Mouse (Mus musculus): ENCODE measurements around the gene Zfp362. TPM values are rescaled to one million over a fixed set of nuclear protein-coding genes. Genes with fewer than 3 reads are reported as not detected.

Zfp362 gene
- polyA plus RNA-seq, 1 experiment from 2014 or later: 44.0 TPM

DNA sequence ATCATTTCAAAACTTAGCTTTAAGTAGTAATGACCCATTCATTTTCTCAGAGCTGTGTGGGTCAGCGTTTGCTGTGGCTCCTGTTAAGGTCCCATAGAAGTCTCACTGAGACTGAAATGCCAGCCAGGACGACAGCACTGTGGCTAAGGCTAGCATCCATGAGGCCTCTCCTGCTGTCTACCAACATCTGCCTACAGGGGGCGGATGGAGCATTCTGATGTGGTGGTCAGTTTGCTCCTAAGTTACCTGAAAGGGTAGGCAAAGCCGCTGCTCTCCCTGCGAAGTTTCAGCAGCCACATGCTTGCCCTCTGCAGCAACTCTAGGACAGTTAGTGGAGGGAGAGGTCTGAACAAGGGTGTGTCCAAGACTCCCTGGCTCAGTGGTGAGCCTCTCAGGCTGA, 54.8 kb downstream of the Zfp362 start:
- 59% methylated on average over 5 of the region's 5 CpGs for WGBS
- no peak overlapping the region for H3K27ac ChIP-seq
- H3K9me3 ChIP-seq: no peaks in the 10 kb centered on the region
- no peak for ATAC-seq
- no peaks in the 10 kb centered on the region for H3K27me3 ChIP-seq
- H3K4me3 ChIP-seq (replicated peaks): no peak overlapping the region
- H3K4me1 ChIP-seq (replicated peaks): peaks cover 12% of the 10 kb centered on the region; the same call in 1 of the 2 replicates
- H3K9ac ChIP-seq (replicated peaks): no peak overlapping the region
- no peak overlapping the region for H3K4me2 ChIP-seq (replicated peaks)
- peaks cover 85% of the 10 kb centered on the region for H3K36me3 ChIP-seq

DNA sequence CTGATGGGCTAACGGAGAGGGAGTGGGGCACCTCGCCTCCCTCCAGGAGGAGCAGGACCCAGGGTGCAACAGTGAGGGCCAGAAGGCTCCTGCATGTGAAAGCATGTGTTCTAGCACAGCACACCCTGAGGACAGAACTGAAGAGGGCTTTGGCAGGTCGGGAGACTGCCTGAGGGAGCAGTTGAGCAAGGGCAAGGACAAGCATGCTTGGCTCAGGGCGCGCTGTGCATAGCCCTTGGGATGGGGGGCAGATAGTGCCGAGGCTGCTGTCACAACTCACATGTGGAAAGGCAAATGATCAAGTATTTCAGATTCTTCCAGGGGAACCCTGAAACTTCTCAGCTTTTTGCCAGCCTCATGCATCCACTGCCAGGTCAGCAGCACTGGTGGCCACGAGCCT, 57.5 kb downstream of the Zfp362 start:
- Histone ChIP-seq H3K4me3 (replicated peaks) (no peak overlapping the region), H3K27ac (0 out of 2 replicates have a peak overlapping the region, but pooled peaks have one; percentile 25), H3K9me3 (no peaks in the 10 kb centered on the region), H3K36me3 (peaks cover 100% of the 10 kb centered on the region), H3K4me2 (replicated peaks) (no peak overlapping the region), H3K9ac (replicated peaks) (no peak overlapping the region), H3K4me1 (replicated peaks) (no peaks in the 10 kb centered on the region; the same call in 1 of the 2 replicates), H3K27me3 (no peaks in the 10 kb centered on the region)
- no peak for ATAC-seq
- WGBS: 90% methylated on average over 7 of the region's 7 CpGs

DNA sequence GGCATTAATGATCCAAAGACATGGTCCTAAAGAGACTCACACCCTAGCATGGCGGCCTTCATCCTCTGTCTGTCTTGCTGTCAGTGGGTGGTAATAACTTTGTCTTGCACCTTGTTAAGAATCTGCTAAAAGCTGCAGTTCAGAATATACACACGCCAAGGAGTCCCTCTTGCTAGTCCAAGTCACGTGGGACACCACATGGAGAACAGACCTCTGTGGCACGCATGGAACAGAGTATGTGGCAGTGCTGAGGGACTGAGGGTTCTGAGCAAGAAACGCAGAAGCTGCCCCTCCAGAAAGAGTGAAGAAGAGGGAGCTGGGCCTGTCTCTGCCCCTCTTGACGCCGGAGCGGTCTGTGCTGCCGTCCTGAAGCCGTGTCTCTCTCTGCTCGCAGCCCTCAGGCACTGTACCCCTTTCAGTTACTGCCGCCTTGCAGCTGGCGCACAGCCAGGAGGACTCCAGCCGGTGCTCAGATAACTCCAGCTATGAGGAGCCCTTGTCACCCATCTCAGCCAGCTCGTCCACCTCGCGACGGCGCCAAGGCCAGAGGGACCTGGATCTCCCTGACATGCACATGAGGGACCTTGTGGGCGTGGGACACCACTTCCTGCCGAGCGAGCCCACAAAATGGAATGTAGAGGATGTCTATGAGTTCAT, 58.1 kb downstream of the Zfp362 start:
- H3K4me1 ChIP-seq (replicated peaks): peaks cover 2% of the 10 kb centered on the region
- no peaks in the 10 kb centered on the region for H3K9me3 ChIP-seq
- peaks cover 97% of the 10 kb centered on the region for H3K36me3 ChIP-seq
- H3K9ac ChIP-seq (replicated peaks): no peak overlapping the region
- no peak for ATAC-seq
- 80% methylated on average over 22 of the region's 22 CpGs for WGBS
- 0 out of 2 replicates have a peak overlapping the region, but pooled peaks have one; percentile 25 for H3K27ac ChIP-seq
- no peak overlapping the region for H3K4me2 ChIP-seq (replicated peaks)
- H3K4me3 ChIP-seq (replicated peaks): no peak overlapping the region
- H3K27me3 ChIP-seq: no peaks in the 10 kb centered on the region

DNA sequence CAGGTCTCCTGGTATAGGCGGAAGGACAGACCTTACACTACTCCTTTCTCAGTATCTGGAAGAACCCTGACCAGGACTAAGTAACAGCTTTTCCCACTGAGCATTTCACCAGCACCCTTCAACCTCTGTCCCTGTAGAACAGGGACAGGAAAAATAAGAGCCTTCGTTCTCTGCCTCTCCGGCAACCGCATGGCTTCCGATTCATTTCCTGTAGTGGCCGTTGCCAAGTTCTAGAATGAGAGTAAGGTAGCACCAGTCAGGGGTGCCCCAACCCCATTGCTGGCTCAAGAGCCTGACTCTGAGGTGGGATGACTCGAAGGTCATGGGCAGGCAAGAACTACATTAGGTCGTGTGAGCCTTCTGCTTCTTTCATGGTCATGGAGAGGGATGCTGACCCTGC, 60.7 kb downstream of the Zfp362 start:
- peaks cover 73% of the 10 kb centered on the region for H3K36me3 ChIP-seq
- 93% methylated on average over 8 of the region's 8 CpGs for WGBS
- peaks cover 24% of the 10 kb centered on the region for H3K4me1 ChIP-seq (replicated peaks)
- no peaks in the 10 kb centered on the region for H3K9me3 ChIP-seq
- ATAC-seq: no peak
- no peak overlapping the region for H3K4me2 ChIP-seq (replicated peaks)
- no peak overlapping the region for H3K9ac ChIP-seq (replicated peaks)
- H3K27me3 ChIP-seq: no peaks in the 10 kb centered on the region
- no peak overlapping the region for H3K4me3 ChIP-seq (replicated peaks)
- H3K27ac ChIP-seq: no peak overlapping the region

DNA sequence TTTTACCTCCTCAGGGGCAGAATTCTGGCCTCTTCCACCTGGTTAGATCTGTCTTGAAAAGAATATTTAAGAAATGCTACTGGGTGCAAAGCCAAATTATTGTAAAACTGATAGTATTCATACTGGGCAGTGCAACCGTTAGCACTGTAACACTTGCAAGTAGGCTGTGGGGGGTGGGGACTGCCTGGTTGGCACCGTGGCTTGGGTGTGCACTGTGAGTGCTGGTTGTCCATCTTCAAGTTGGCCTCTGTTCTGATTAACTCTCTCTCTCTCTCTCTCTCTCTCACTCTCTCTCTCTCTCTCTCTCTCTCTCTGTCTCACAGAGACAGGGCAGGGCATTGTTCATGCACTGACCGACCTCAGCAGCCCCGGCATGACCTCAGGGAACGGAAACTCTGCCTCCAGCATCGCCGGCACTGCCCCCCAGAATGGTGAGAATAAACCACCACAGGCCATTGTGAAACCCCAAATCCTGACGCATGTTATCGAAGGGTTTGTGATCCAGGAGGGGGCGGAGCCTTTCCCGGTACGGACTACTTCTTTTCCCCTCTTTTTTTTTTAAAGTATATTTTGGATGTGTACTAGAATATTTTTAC, 62.7 kb downstream of the Zfp362 start:
- peaks cover 53% of the 10 kb centered on the region for H3K36me3 ChIP-seq
- no peak overlapping the region for H3K4me2 ChIP-seq (replicated peaks)
- peak overlapping the region; percentile 17; the same call in 1 of the 2 replicates for H3K27ac ChIP-seq
- H3K27me3 ChIP-seq: no peaks in the 10 kb centered on the region
- 70% methylated on average over 12 of the region's 12 CpGs for WGBS
- ATAC-seq: no peak
- H3K4me3 ChIP-seq (replicated peaks): no peak overlapping the region
- peaks cover 30% of the 10 kb centered on the region for H3K4me1 ChIP-seq (replicated peaks)
- H3K9me3 ChIP-seq: no peaks in the 10 kb centered on the region
- H3K9ac ChIP-seq (replicated peaks): no peak overlapping the region

DNA sequence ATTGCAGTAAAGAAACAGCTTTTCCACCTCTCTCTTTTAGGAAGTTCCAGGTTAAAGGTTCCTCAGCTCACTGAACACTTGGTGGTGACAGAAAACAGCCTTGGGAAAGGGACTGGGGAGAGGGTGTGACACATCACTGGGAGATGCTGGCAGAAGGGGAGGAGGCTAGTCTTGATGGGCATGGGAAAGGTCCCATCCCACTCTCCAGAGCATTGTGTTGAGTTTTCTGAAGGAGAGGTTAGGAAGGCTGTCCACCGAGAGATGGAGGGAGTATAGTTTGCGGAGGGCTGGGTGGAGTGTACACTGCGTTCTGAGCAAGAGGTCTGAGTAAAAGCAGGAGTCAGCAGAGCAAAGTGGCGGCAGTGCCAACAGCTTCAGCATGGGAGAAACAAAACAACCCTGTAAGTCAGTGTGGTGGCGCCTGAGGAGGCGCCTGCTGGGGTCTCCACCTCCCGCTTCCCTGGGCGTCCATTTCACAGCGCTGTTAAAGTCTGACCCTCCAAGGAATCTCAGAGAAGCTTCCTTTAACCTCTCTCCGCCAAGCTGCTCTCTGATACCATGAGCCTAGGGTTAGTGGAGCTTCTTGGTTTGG, 63.4 kb downstream of the Zfp362 start:
- no peak for ATAC-seq
- peak overlapping the region; percentile 47; the same call in 1 of the 2 replicates for H3K27ac ChIP-seq

DNA sequence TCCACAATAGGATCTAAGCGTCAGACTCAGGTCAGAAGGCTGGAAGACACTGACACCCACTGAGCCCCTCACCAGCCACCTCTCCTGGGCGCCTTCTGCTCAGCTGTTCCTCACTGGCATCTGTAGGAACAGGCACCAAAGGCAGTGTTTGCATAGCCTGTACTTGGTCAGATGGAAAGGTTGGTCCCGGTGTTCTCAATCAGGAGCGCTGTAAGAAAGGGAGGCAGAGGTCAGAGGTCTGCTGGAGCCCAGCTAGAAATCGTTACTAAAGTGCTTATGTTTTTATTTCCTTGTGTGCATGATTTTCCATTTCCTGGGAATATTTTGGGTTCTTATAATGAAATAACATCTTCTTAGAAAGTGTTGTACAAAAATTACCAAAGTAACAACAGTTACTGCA, 63.9 kb downstream of the Zfp362 start:
- ATAC-seq: no peak
- no peak overlapping the region for H3K9ac ChIP-seq (replicated peaks)
- H3K4me1 ChIP-seq (replicated peaks): peaks cover 42% of the 10 kb centered on the region
- H3K9me3 ChIP-seq: no peaks in the 10 kb centered on the region
- no peaks in the 10 kb centered on the region for H3K27me3 ChIP-seq
- H3K27ac ChIP-seq: no peak overlapping the region
- WGBS: 41% methylated on average over 5 of the region's 5 CpGs
- no peak overlapping the region for H3K4me3 ChIP-seq (replicated peaks)
- peaks cover 41% of the 10 kb centered on the region for H3K36me3 ChIP-seq
- no peak overlapping the region for H3K4me2 ChIP-seq (replicated peaks)

More for the DNA sequence above, 63.4 kb downstream of the Zfp362 start:
- 45% methylated on average over 10 of the region's 10 CpGs for WGBS
- Histone ChIP-seq H3K4me3 (replicated peaks) (no peak overlapping the region), H3K9ac (replicated peaks) (peak overlapping the region; percentile 26), H3K4me1 (replicated peaks) (peaks cover 36% of the 10 kb centered on the region), H3K36me3 (peaks cover 46% of the 10 kb centered on the region), H3K4me2 (replicated peaks) (no peak overlapping the region), H3K27me3 (no peaks in the 10 kb centered on the region), H3K9me3 (no peaks in the 10 kb centered on the region)

DNA sequence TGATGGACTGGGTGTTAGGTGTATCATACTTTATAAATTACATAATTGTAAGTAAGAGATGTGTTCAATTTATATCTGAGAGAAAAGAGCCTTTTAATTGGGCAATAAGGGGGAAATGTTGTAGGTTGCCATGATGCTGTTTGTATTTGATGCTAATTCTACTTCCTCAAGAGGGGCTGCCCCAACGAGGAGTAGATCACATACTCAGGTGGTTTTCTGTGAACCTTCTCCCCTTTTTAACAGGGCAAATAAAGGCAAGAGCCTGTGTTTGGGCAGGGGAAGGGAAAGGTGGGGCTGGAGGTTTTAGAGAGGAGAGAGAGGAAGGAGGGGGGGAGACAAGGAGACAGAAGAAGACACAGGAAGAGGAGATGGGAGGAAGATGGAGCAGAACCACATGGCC, 65.0 kb downstream of the Zfp362 start:
- H3K4me2 ChIP-seq (replicated peaks): no peak overlapping the region
- no peaks in the 10 kb centered on the region for H3K9me3 ChIP-seq
- no peak overlapping the region for H3K9ac ChIP-seq (replicated peaks)
- no peak overlapping the region for H3K4me3 ChIP-seq (replicated peaks)
- H3K27me3 ChIP-seq: no peaks in the 10 kb centered on the region
- peaks cover 52% of the 10 kb centered on the region for H3K4me1 ChIP-seq (replicated peaks)
- H3K36me3 ChIP-seq: peaks cover 30% of the 10 kb centered on the region
- ATAC-seq: no peak
- 66% methylated on average over 1 of the region's 1 CpGs for WGBS
- H3K27ac ChIP-seq: peak overlapping the region; percentile 19; the same call in 1 of the 2 replicates

DNA sequence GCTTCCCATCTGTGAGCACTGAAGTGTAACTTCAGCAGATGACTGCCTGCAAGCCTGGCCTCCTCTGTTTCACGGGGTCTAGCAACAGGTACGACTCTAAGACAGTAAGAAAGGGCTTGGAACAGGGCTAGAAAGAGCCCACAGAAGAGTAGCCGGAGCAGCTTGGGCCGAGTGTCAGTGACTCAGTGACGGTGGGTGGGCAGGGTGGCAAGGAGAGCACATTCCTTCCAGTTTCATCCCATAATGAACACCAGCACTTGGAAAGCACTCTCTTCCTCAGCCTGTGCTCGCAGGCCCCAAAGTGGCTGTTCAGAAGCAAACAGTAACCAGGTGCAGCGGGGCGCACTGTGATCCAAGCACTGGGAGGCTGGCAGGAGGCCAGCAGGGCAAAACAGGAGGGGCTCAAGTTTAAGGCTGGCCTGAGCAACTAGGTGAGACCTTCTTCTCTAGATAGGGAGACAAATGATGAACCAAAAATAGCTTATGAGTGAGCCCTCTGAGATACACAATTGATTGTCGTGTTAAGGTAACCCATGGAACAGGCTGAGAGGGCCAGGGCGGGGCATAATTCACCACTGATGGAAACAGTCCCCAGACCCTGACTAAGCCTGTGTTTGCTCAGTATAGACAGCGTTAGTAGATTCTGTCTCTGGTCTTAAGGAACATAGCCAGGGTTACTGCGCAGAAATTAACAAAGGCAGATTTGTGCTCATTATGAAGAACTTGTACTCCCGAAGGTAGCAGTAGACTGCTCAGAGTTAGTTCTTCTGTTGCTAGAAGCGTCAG, 67.8 kb downstream of the Zfp362 start:
- 46% methylated on average over 14 of the region's 14 CpGs for WGBS
- H3K4me2 ChIP-seq (replicated peaks): peak overlapping the region; percentile 34
- no peaks in the 10 kb centered on the region for H3K9me3 ChIP-seq
- H3K9ac ChIP-seq (replicated peaks): peak overlapping the region; percentile 52
- no peaks in the 10 kb centered on the region for H3K27me3 ChIP-seq
- H3K4me1 ChIP-seq (replicated peaks): peaks cover 81% of the 10 kb centered on the region
- no peak overlapping the region for H3K4me3 ChIP-seq (replicated peaks)
- no peak for ATAC-seq
- peak overlapping the region; percentile 92 for H3K27ac ChIP-seq
- H3K36me3 ChIP-seq: 0 out of 2 replicates have a peak, but pooled peaks cover 2% of the 10 kb centered on the region

DNA sequence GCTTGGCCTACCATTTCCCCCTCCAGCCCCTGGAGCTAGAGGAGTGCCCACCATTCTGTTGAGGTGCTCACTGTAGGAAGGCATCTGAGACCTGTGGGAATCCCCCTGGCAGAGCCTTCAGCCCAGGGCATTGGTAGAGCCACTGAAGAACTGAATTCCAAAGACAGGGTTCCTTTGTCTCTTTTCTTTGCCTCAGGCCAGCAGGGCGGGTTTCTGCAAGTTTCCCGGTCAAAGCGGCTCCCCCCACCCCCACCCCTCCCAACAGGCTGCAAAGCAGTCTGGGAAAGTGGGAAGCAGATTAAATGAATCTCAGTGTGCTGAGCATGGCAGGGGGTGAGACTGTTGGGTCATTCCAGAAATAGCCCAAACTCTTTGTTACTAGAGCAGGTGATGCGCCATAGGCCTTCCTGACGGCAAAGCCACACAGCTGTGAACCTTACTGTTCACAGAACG, 68.7 kb downstream of the Zfp362 start:
- H3K36me3 ChIP-seq: 0 out of 2 replicates have a peak, but pooled peaks cover 2% of the 10 kb centered on the region
- no peaks in the 10 kb centered on the region for H3K9me3 ChIP-seq
- H3K27me3 ChIP-seq: no peaks in the 10 kb centered on the region
- peak overlapping the region; percentile 49 for H3K4me2 ChIP-seq (replicated peaks)
- H3K4me3 ChIP-seq (replicated peaks): peak overlapping the region; percentile 8; the same call in 1 of the 2 replicates
- peak overlapping the region; percentile 92 for H3K27ac ChIP-seq
- peak overlapping the region; percentile 65 for H3K9ac ChIP-seq (replicated peaks)
- H3K4me1 ChIP-seq (replicated peaks): peaks cover 80% of the 10 kb centered on the region
- ATAC-seq: peak; percentile 82
- WGBS: 3% methylated on average over 6 of the region's 6 CpGs

DNA sequence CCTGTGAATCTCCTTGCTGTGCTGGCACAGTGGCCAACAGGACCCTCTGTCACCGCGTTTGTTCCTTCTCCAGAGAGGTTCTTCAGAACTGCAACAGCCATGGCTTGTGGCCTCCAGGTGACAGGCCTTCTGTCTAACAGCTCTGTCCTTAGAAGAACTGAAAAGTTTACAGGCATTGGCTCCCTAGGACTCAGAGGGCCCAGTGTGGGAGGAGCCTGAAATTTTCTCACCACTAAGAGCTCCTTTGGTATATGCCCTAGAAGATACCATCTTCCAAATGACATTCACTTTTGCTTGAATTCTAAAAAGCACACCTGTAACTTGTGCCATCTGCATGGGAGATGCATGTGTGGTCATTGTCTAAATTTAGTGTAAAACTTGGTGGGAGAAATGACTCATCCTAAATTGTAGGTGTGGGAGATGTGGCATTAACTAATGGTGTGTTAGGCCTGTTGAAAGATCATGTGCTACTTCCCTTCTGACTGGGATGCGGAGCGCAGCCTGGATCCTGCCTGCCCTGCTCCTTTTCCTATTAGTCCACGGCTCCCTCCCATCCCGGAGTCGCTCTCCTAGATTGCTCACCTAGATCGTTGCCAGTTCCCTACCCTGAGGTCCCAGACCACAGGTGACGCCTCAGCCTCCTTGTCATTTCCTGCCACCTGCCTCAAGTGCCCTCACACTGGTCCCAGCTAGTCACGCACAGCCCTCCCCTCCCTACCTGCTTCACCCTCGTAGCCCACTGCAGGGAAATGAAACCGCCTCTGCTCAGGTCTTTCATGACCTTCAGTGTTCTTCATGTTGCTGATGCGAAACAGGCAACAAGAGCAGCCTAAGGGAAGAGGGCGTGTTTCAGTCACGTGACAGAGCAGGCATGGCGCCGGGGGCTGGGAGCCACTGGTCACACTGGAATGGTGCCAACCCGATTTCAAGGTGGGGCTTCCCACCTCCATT, 70.8 kb downstream of the Zfp362 start:
- H3K27ac ChIP-seq: peak overlapping the region; percentile 92
- peak overlapping the region; percentile 49 for H3K4me2 ChIP-seq (replicated peaks)
- peak overlapping the region; percentile 47 for H3K9ac ChIP-seq (replicated peaks)
- 71% methylated on average over 18 of the region's 18 CpGs for WGBS
- peaks cover 8% of the 10 kb centered on the region for H3K36me3 ChIP-seq
- no peaks in the 10 kb centered on the region for H3K9me3 ChIP-seq
- no peak for ATAC-seq
- H3K27me3 ChIP-seq: no peaks in the 10 kb centered on the region
- H3K4me3 ChIP-seq (replicated peaks): no peak overlapping the region
- peaks cover 83% of the 10 kb centered on the region for H3K4me1 ChIP-seq (replicated peaks)

Measured in midbrain, embryonic 13.5 days (tissue).